Mouse (Mus musculus) myocyte (in vitro differentiated cells): ENCODE measurements around the gene Pnmal1.

ENCODE experiments used
- CEBPB ChIP-seq: IDR thresholded peaks from 2 replicates; pipeline ENCODE4 v1.6.1; 2011; ENCODE audit warnings: mild to moderate bottlenecking, moderate library complexity; ENCODE audit not compliant: poor library complexity, insufficient read depth, severe bottlenecking
- E2F4 ChIP-seq: IDR thresholded peaks from one replicate; pipeline ENCODE4 v1.6.1; 2011; ENCODE audit warnings: mild to moderate bottlenecking, control low read depth, moderate library complexity; ENCODE audit not compliant: insufficient read depth
- MAX ChIP-seq: IDR thresholded peaks from one replicate; pipeline ENCODE4 v1.6.1; 2011; ENCODE audit warnings: low read depth, mild to moderate bottlenecking, control low read depth
- MYOD1 ChIP-seq, 3 experiments: IDR thresholded peaks; one replicate each; pipeline ENCODE4 v1.6.1; 2011; ENCODE audit warnings: control low read depth in 2 of 3, low read depth in 2 of 3, mild to moderate bottlenecking in 2 of 3, moderate library complexity in 1 of 3; ENCODE audit not compliant: insufficient read length in 2 of 3, control insufficient read depth in 1 of 3
- MYOG ChIP-seq, 3 experiments: IDR thresholded peaks; one replicate each; pipeline ENCODE4 v1.6.1; 2011; ENCODE audit warnings: control low read depth in 2 of 3, low read depth in 2 of 3, mild to moderate bottlenecking in 2 of 3; ENCODE audit not compliant: insufficient read length in 2 of 3, control insufficient read depth in 1 of 3, insufficient read depth in 1 of 3
- POLR2A ChIP-seq: IDR thresholded peaks from one replicate; pipeline ENCODE4 v1.6.1; 2011; ENCODE audit warnings: low read depth, mild to moderate bottlenecking, control low read depth, moderate library complexity; ENCODE audit not compliant: insufficient read length
- POLR2AphosphoS2 ChIP-seq: IDR thresholded peaks from one replicate; pipeline ENCODE4 v1.6.1; 2011; ENCODE audit warnings: low read depth, control low read depth; ENCODE audit not compliant: insufficient read length
- REST ChIP-seq: IDR thresholded peaks from one replicate; pipeline ENCODE4 v1.6.1; 2011; ENCODE audit warnings: mild to moderate bottlenecking, control low read depth, moderate library complexity; ENCODE audit not compliant: insufficient read depth, insufficient read length
- TCF12 ChIP-seq: IDR thresholded peaks from one replicate; pipeline ENCODE4 v1.6.1; 2011; ENCODE audit warnings: mild to moderate bottlenecking, control low read depth; ENCODE audit not compliant: poor library complexity, insufficient read depth, severe bottlenecking
- TCF3 ChIP-seq: IDR thresholded peaks from one replicate; pipeline ENCODE4 v1.6.1; 2011; ENCODE audit warnings: low read depth, control low read depth; ENCODE audit not compliant: insufficient read length
- USF1 ChIP-seq: IDR thresholded peaks from one replicate; pipeline ENCODE4 v1.6.1; 2011; ENCODE audit warnings: low read depth, mild to moderate bottlenecking, control low read depth, moderate library complexity

- TF ChIP-seq MYOD1 (IDR thresholded peaks at IDR 0.05; ENCODE audit: control insufficient read depth in 1 of 3, insufficient read length in 2 of 3, low read depth in 2 of 3), result no peak
- no peak for TF ChIP-seq POLR2A
- TF ChIP-seq MYOG (IDR thresholded peaks at IDR 0.05; ENCODE audit: control insufficient read depth in 1 of 3, insufficient read depth in 1 of 3, insufficient read length in 2 of 3, low read depth in 2 of 3), result no peak
- no peak for TF ChIP-seq E2F4
- no peak for TF ChIP-seq CEBPB
- TF ChIP-seq MAX, result no peak
- no peak for TF ChIP-seq TCF3
- TF ChIP-seq REST, result no peak
- no peak for TF ChIP-seq USF1
- TF ChIP-seq TCF12, result no peak
- TF ChIP-seq POLR2AphosphoS2, result no peak
Observed at GRCm38 (mm10) chr7:16937312-16937711, 22.2 kb upstream of the Pnmal1 start.
